Mouse (Mus musculus) left cerebral cortex, postnatal 10 days (tissue): Measurements from ENCODE around the gene Pola1. TPM values are rescaled to one million over a fixed set of nuclear protein-coding genes. Genes with fewer than 3 reads are reported as not detected.

ENCODE experiments used
- DNase-seq, 2 experiments: peaks; one replicate each; pipeline ENCODE4 v3.0.0; 2021 to 2022; ENCODE audit warnings: low spot score in 2 of 2, mixed read lengths in 1 of 2; ENCODE audit errors: extremely low spot score in 1 of 2
- intact Hi-C: fragments of 180-260 bp; cut with DNase I; formaldehyde crosslinking; loops from one replicate; pipeline ENCODE4 v1.15.1; 2025
- total RNA-seq, 2 experiments: library from RNA; stranded (reverse); gene quantifications; 2 replicates each; pipeline ENCODE4 v1.2.3; 2021

Pola1 gene
- total RNA-seq, 2 experiments from 2014 or later = 6.6 to 7.6 TPM

GRCm38 (mm10) chrX:93297001-93297441 lies 334.9 kb downstream of the Pola1 start:
- intact Hi-C loops = loop anchor here (5.0 to 10.0 kb wide), 3 partner anchors 138 to 588 kb away; no protein-coding TSS in a partner anchor
- no peak for DNase-seq

GRCm38 (mm10) chrX:93295819-93296218 lies 336.1 kb downstream of the Pola1 start:
- DNase-seq = no peak
- intact Hi-C loops = loop anchor here (5.0 to 10.0 kb wide), 3 partner anchors 139 to 589 kb away; no protein-coding TSS in a partner anchor

- intact Hi-C loops = loop anchor here (5.0 to 10.0 kb wide), 3 partner anchors 140 to 590 kb away; no protein-coding TSS in a partner anchor
Measured at GRCm38 (mm10) chrX:93294736-93295490, 337.0 kb downstream of the Pola1 start.

GRCm38 (mm10) chrX:93292031-93292430 lies 339.9 kb downstream of the Pola1 start:
- DNase-seq = no peak
- intact Hi-C loops = loop anchor here (10.0 kb wide), 2 partner anchors 143 to 593 kb away; no protein-coding TSS in a partner anchor

More at GRCm38 (mm10) chrX:93294736-93295490, 337.0 kb downstream of the Pola1 start:
- DNase-seq = no peak

GRCm38 (mm10) chrX:93289851-93290380 lies 342.0 kb downstream of the Pola1 start:
- intact Hi-C loops = loop anchor here (10.0 kb wide), 3 partner anchors 145 to 595 kb away; no protein-coding TSS in a partner anchor
- no peak for DNase-seq

GRCm38 (mm10) chrX:93289076-93289475 lies 342.9 kb downstream of the Pola1 start:
- DNase-seq = no peak
- intact Hi-C loops = loop anchor here (10.0 kb wide), 1 partner anchor 176 kb away; no protein-coding TSS in a partner anchor

- intact Hi-C loops = loop anchor here (10.0 kb wide), 1 partner anchor 176 kb away; no protein-coding TSS in a partner anchor
Measured at GRCm38 (mm10) chrX:93288339-93288738, 343.6 kb downstream of the Pola1 start.

GRCm38 (mm10) chrX:93286291-93286893 lies 345.6 kb downstream of the Pola1 start, which contains the start of gene Arx:
Gene Arx (plus strand): TSS chrX:93286445.
- intact Hi-C loops = loop anchor here (2.0 to 10.0 kb wide), 2 partner anchors 178 to 218 kb away; no protein-coding TSS in a partner anchor
- DNase-seq = peak; percentile 64 to 77

More at GRCm38 (mm10) chrX:93288339-93288738, 343.6 kb downstream of the Pola1 start:
- no peak for DNase-seq

GRCm38 (mm10) chrX:93285091-93285490 lies 346.9 kb downstream of the Pola1 start:
- no peak for DNase-seq
- intact Hi-C loops = loop anchor here (10.0 kb wide), 1 partner anchor 180 kb away; no protein-coding TSS in a partner anchor

- intact Hi-C loops = loop anchor here (10.0 kb wide), 1 partner anchor 183 kb away; no protein-coding TSS in a partner anchor
- DNase-seq = no peak
Measured at GRCm38 (mm10) chrX:93281756-93282155, 350.2 kb downstream of the Pola1 start.

GRCm38 (mm10) chrX:93281028-93281723 lies 350.8 kb downstream of the Pola1 start:
- DNase-seq = peak; percentile 50 to 57
- intact Hi-C loops = loop anchor here (10.0 kb wide), 1 partner anchor 184 kb away; no protein-coding TSS in a partner anchor

GRCm38 (mm10) chrX:93279940-93280339 lies 352.0 kb downstream of the Pola1 start:
- no peak for DNase-seq
- intact Hi-C loops = loop anchor here (10.0 kb wide), 1 partner anchor 185 kb away; no protein-coding TSS in a partner anchor

- DNase-seq = no peak
- intact Hi-C loops = no loop called here
Measured at GRCm38 (mm10) chrX:93275689-93276088, 356.3 kb downstream of the Pola1 start.

Other genes with a start within 250 kb of the Pola1 start
- 10 to 100 TPM; 57.9 to 62.5 TPM for gene Pcyt1b, start 22.7 kb upstream of the Pola1 start, total RNA-seq
- gene Pdk3, start 200.0 kb upstream of the Pola1 start, total RNA-seq = 10 to 100 TPM; 26.7 to 30.0 TPM